Mouse (Mus musculus) limb, embryonic 12.5 days (tissue): ENCODE results near the gene Tbxas1. TPM values are rescaled to one million over a fixed set of nuclear protein-coding genes. Genes with fewer than 3 reads are reported as not detected.
A peak's percentile ranks its signal among the peaks of the same experiment; 100 is the strongest.

Source experiments
- ATAC-seq: fragments of 200-750 bp; cut with Nextera tagmentation; 2 replicates; pipeline ENCODE4 v1.8.0; 2017; ENCODE audit warnings: low read depth, moderate TSS enrichment; ENCODE audit not compliant: insufficient number of reproducible peaks, insufficient read depth, low FRiP score, low TSS enrichment
- H3K27ac ChIP-seq: fragments of 300-500 bp; sonication (generic); 2 replicates; pipeline ENCODE4 v1.5.1; 2016; ENCODE audit warnings: mild to moderate bottlenecking, moderate library complexity
- H3K27me3 ChIP-seq: fragments of 300-500 bp; sonication (generic); 2 replicates; pipeline ENCODE4 v1.6.1; 2016; ENCODE audit warnings: mild to moderate bottlenecking, moderate library complexity
- H3K36me3 ChIP-seq: fragments of 300-500 bp; sonication (generic); 2 replicates; pipeline ENCODE4 v1.6.1; 2016; ENCODE audit warnings: mild to moderate bottlenecking, moderate library complexity
- H3K4me1 ChIP-seq: fragments of 300-500 bp; sonication (generic); replicated peaks from 2 replicates; pipeline ENCODE4 v1.6.1; 2016
- H3K4me2 ChIP-seq: fragments of 300-500 bp; sonication (generic); 2 replicates; pipeline ENCODE4 v1.6.1; 2016; ENCODE audit warnings: mild to moderate bottlenecking, moderate library complexity
- H3K4me3 ChIP-seq: fragments of 300-500 bp; sonication (generic); replicated peaks from 2 replicates; pipeline ENCODE4 v1.5.1; 2016; ENCODE audit warnings: mild to moderate bottlenecking
- H3K9ac ChIP-seq: fragments of 300-500 bp; sonication (generic); replicated peaks from 2 replicates; pipeline ENCODE4 v1.6.1; 2016; ENCODE audit warnings: mild to moderate bottlenecking, moderate library complexity
- H3K9me3 ChIP-seq: fragments of 300-500 bp; sonication (generic); 2 replicates; pipeline ENCODE4 v1.6.1; 2016; ENCODE audit warnings: mild to moderate bottlenecking, moderate library complexity
- WGBS: fragments of 180-500 bp; shearing (Covaris S2); methylation state at CpG from one replicate; pipeline ENCODE4 v1.1.7; 2016; 5-methylcytosine and 5-hydroxymethylcytosine counted together
- polyA plus RNA-seq: library from polyadenylated mRNA; unstranded; fragments of >200 nt; fragmentation: Nextera tagmentation; extraction: Ambion mirVana; gene quantifications from 2 replicates; pipeline ENCODE4 v1.2.1, GENCODE M21; 2016

Gene Tbxas1
- polyA plus RNA-seq, 1 experiment from 2014 or later = 1.1 TPM

DNA sequence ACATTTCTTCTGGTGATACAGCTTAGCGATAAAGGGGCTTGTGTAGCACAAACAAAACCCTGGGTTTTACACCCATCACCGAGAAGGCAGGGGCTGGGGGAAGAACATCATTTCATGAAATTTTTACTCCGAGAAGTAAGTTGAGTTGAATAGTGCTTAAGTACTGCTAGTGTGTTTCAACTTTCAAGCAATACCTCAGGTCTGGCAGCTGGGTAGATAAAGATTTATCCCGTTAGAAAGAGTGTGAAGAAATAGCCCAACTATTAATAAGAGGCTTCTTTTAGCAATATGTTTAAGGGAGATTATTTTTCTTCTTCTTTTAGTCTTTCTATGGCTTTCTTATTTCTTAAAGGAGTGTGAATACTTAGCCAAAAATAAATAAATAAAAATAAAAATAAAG, 48.2 kb downstream of the Tbxas1 start:
- Histone ChIP-seq H3K9ac (no peak overlapping the region), H3K27me3 (no peaks in the 10 kb centered on the region), H3K4me3 (no peak overlapping the region), H3K4me1 (peaks cover 14% of the 10 kb centered on the region), H3K27ac (no peak overlapping the region), H3K36me3 (no peaks in the 10 kb centered on the region), H3K9me3 (no peaks in the 10 kb centered on the region), H3K4me2 (no peak overlapping the region)
- 91% methylated on average over 4 of the region's 4 CpGs for WGBS
- no peak for ATAC-seq

- Histone ChIP-seq H3K27ac (no peak overlapping the region), H3K4me2 (no peak overlapping the region), H3K4me3 (no peak overlapping the region), H3K9me3 (no peaks in the 10 kb centered on the region), H3K4me1 (peaks cover 14% of the 10 kb centered on the region), H3K27me3 (no peaks in the 10 kb centered on the region), H3K9ac (no peak overlapping the region), H3K36me3 (no peaks in the 10 kb centered on the region)
- ATAC-seq = no peak
- 90% methylated on average over 18 of the region's 18 CpGs for WGBS
Measured at GRCm38 (mm10) chr6:38923870-38924817, 48.9 kb downstream of the Tbxas1 start.

- no peaks in the 10 kb centered on the region; the same call in 1 of the 2 replicates for H3K27me3 ChIP-seq
- WGBS = 52% methylated on average over 7 of the region's 7 CpGs
- H3K9me3 ChIP-seq = no peaks in the 10 kb centered on the region
- peaks cover 14% of the 10 kb centered on the region for H3K4me1 ChIP-seq
- no peak overlapping the region for H3K4me3 ChIP-seq
- H3K4me2 ChIP-seq = peak overlapping the region; percentile 36
- no peak overlapping the region for H3K9ac ChIP-seq
- no peak overlapping the region for H3K27ac ChIP-seq
- no peaks in the 10 kb centered on the region for H3K36me3 ChIP-seq
- ATAC-seq = no peak
Measured at GRCm38 (mm10) chr6:38925719-38926118, 50.5 kb downstream of the Tbxas1 start.

GRCm38 (mm10) chr6:38926135-38926962, 51.1 kb downstream of the Tbxas1 start:
- H3K27me3 ChIP-seq = no peaks in the 10 kb centered on the region; the same call in 1 of the 2 replicates
- H3K4me1 ChIP-seq = peaks cover 14% of the 10 kb centered on the region
- peaks cover 3% of the 10 kb centered on the region for H3K9me3 ChIP-seq
- no peaks in the 10 kb centered on the region for H3K36me3 ChIP-seq
- no peak overlapping the region for H3K9ac ChIP-seq
- peak overlapping the region; percentile 36 for H3K4me2 ChIP-seq
- peak; percentile 68 for ATAC-seq
- WGBS = 47% methylated on average over 28 of the region's 28 CpGs
- H3K4me3 ChIP-seq = peak overlapping the region; percentile 8
- H3K27ac ChIP-seq = peak overlapping the region; percentile 84

DNA sequence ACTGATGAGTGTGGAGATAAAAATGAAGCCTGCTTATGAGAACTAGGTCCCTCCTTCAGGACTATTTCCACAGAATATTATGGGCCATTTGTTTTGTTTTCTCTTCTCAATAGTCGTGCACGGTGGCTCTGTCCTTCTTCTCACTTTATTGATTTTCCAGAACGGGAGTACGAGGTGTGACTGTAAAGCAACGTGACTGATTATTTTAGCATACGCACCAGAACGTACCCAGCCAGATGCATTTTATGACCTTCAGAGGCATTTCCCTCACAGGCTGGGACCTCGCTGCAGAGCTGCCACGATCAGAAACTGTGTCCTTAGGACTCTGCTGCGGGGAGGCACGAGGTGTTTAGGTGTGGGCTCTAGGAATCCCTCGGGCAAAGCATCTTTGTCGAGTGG, 51.8 kb downstream of the Tbxas1 start:
- peak overlapping the region; percentile 84 for H3K27ac ChIP-seq
- H3K27me3 ChIP-seq = no peaks in the 10 kb centered on the region; the same call in 1 of the 2 replicates
- H3K4me3 ChIP-seq = peak overlapping the region; percentile 8; the same call in 1 of the 2 replicates
- H3K9me3 ChIP-seq = peaks cover 6% of the 10 kb centered on the region
- peak; percentile 49; the same call in 1 of the 2 replicates for ATAC-seq
- peak overlapping the region; percentile 36 for H3K4me2 ChIP-seq
- H3K4me1 ChIP-seq = peaks cover 14% of the 10 kb centered on the region
- no peak overlapping the region for H3K9ac ChIP-seq
- H3K36me3 ChIP-seq = no peaks in the 10 kb centered on the region
- WGBS = 17% methylated on average over 13 of the region's 13 CpGs

DNA sequence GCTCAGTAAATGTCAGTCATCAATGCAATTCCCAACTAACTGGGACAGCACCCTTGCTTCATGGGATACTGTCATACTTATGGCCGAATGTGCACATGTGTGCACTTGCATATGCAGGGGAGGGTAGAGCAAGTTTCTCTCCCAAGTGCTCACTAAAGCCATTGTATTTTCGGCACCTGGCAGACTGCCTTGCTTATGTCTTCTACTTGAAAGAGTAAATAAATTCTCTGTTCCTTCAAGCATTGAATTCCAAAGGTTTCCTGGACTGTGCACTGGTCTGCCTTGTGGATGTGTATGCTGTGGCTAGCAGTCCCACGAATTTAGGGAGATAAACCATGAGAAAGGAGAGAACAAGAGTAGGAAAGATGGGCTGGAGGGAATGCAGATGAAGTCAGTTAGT, 53.3 kb downstream of the Tbxas1 start:
- Histone ChIP-seq H3K27me3 (no peaks in the 10 kb centered on the region; the same call in 1 of the 2 replicates), H3K4me3 (no peak overlapping the region)
- 83% methylated on average over 3 of the region's 3 CpGs for WGBS

GRCm38 (mm10) chr6:38936009-38936408, 60.8 kb downstream of the Tbxas1 start:
- H3K4me1 ChIP-seq = no peaks in the 10 kb centered on the region
- no peak overlapping the region for H3K27ac ChIP-seq
- no peaks in the 10 kb centered on the region for H3K36me3 ChIP-seq
- H3K9ac ChIP-seq = no peak overlapping the region
- peaks cover 15% of the 10 kb centered on the region for H3K9me3 ChIP-seq
- no peaks in the 10 kb centered on the region for H3K27me3 ChIP-seq
- ATAC-seq = no peak
- WGBS = 62% methylated on average over 2 of the region's 2 CpGs
- no peak overlapping the region for H3K4me2 ChIP-seq
- no peak overlapping the region for H3K4me3 ChIP-seq

More for the DNA sequence above, 53.3 kb downstream of the Tbxas1 start:
- Histone ChIP-seq H3K36me3 (no peaks in the 10 kb centered on the region), H3K9ac (no peak overlapping the region), H3K4me1 (peaks cover 14% of the 10 kb centered on the region), H3K27ac (no peak overlapping the region), H3K9me3 (peaks cover 15% of the 10 kb centered on the region), H3K4me2 (no peak overlapping the region)
- no peak for ATAC-seq

- Histone ChIP-seq H3K4me1 (no peaks in the 10 kb centered on the region), H3K4me3 (no peak overlapping the region), H3K27ac (no peak overlapping the region), H3K27me3 (no peaks in the 10 kb centered on the region), H3K36me3 (no peaks in the 10 kb centered on the region), H3K9ac (no peak overlapping the region), H3K4me2 (no peak overlapping the region), H3K9me3 (no peaks in the 10 kb centered on the region)
- ATAC-seq = no peak
- 70% methylated on average over 6 of the region's 6 CpGs for WGBS
Measured at GRCm38 (mm10) chr6:38938421-38938820, 63.2 kb downstream of the Tbxas1 start.

DNA sequence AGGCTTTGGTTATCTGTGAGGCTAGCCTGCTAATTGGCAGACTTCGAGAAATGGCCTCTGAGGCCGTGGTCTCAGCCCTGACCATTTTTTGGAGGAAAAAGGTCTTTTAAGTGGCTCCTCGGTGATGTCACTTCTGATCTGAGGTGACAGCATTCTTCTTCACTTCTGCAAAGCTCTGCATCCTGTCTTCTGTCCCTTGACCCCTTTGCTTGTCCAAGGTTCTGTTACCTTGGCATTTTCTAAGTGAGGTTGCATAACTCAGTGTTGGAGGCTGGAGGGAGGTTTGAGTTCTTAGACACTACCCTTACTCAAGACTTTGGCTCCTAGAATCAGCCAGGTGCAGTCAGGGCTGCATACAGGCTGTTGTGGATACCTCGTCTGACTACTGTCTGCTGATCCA, 63.9 kb downstream of the Tbxas1 start:
- Histone ChIP-seq H3K27ac (no peak overlapping the region), H3K4me1 (no peaks in the 10 kb centered on the region), H3K4me3 (no peak overlapping the region), H3K27me3 (no peaks in the 10 kb centered on the region), H3K9me3 (no peaks in the 10 kb centered on the region), H3K36me3 (no peaks in the 10 kb centered on the region), H3K4me2 (no peak overlapping the region), H3K9ac (no peak overlapping the region)
- 81% methylated on average over 4 of the region's 4 CpGs for WGBS
- ATAC-seq = no peak

DNA sequence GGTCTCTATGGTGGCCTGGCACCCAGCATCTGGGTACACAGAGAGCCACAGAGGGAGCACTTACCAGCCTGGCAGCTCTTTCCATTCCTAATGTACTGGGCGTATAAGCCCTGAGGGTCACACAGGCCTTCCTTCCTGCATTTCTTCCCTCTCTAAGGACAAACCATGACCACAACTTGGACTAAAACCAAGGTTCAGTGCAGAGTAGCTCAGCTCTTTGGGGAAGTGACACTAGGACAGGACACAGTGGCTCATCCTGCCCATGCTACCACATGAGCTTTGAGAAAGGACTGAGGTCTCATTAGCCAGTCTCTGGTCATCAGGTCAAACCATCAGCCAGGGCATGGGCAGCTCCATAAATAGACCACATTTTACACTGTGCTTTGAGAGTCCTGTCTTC, 65.8 kb downstream of the Tbxas1 start:
- no peak overlapping the region for H3K4me3 ChIP-seq
- no peaks in the 10 kb centered on the region for H3K4me1 ChIP-seq
- no peak for ATAC-seq
- no peak overlapping the region for H3K9ac ChIP-seq
- H3K9me3 ChIP-seq = no peaks in the 10 kb centered on the region
- H3K27ac ChIP-seq = no peak overlapping the region
- H3K4me2 ChIP-seq = no peak overlapping the region
- H3K27me3 ChIP-seq = no peaks in the 10 kb centered on the region
- 92% methylated on average over 1 of the region's 1 CpGs for WGBS
- no peaks in the 10 kb centered on the region for H3K36me3 ChIP-seq

DNA sequence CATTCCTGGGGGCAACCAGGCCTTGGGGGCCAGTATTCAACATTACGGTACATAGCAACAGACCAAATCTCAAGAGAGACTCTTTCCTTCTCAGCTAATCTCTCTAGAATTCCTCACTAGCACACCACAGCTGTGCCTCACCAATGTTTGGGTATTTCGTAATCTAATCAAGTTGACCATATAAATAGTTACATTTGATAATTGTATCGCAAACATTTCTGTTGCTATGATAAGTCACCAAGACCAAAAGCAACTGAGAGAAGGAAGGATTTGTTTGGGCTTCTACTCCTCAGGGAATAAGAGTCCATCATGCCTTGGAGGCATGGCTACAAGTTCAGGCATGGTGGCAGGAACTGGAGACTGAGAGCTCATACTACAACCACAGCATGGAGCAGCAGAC, 67.6 kb downstream of the Tbxas1 start:
- no peaks in the 10 kb centered on the region for H3K27me3 ChIP-seq
- no peak overlapping the region for H3K4me2 ChIP-seq
- no peaks in the 10 kb centered on the region for H3K4me1 ChIP-seq
- no peak for ATAC-seq
- no peaks in the 10 kb centered on the region for H3K9me3 ChIP-seq
- no peak overlapping the region for H3K27ac ChIP-seq
- WGBS = 93% methylated on average over 3 of the region's 3 CpGs
- no peak overlapping the region for H3K9ac ChIP-seq
- H3K36me3 ChIP-seq = no peaks in the 10 kb centered on the region
- no peak overlapping the region for H3K4me3 ChIP-seq
